Mouse (Mus musculus): Measurements from ENCODE around the gene Mcam.

- TF ChIP-seq CTCF (IDR thresholded peaks at IDR 0.05; ENCODE audit: low read depth, low read length) = no peak
- no peak for TF ChIP-seq POLR2A (IDR thresholded peaks at IDR 0.05; ENCODE audit: borderline replicate concordance, low read depth, low read length)
These were observed 18.1 kb upstream of the Mcam start for GRCm38 (mm10) chr9:44116182-44116581.
